Comparison of ENCODE assay signal across 17 mouse cellular contexts in genomic region chr6:144472089-144472900, GRCm38 (mm10).
DNase-seq lines count a peak whose midpoint lies in the region; ATAC-seq lines count a peak whose summit lies in the region.
"Had no signal": no experiment of that assay in that cellular context is flagged by ENCODE, and none has a peak within 500 bp of the region (broad histone marks: within the 10 kb centered on the region; RNA-seq: fewer than 3 reads in every experiment).

No protein-coding gene starts in this region.

- H3K27ac ChIP-seq in forebrain, embryonic 13.5 days, result 0 out of 2 replicates have a peak overlapping the region, but pooled peaks have one; percentile 19
- H3K27ac ChIP-seq in forebrain, embryonic 12.5 days, result no peak overlapping the region
- peak overlapping the region; percentile 14; the same call in 1 of the 2 replicates for H3K27ac ChIP-seq in limb, embryonic 10.5 days
- H3K27ac ChIP-seq: embryonic facial prominence, embryonic 15.5 days had no signal

- ATAC-seq in forebrain, embryonic 13.5 days, result peak; percentile 58
- ATAC-seq in forebrain, embryonic 12.5 days (ENCODE audit: low FRiP score), result no peak
- no peak for ATAC-seq in cerebellum, adult (ENCODE audit: insufficient number of reproducible peaks, low FRiP score, low TSS enrichment)

- H3K4me3 ChIP-seq in forebrain, embryonic 13.5 days, result no peak overlapping the region
- H3K4me3 ChIP-seq in forebrain, embryonic 12.5 days (replicated peaks), result no peak overlapping the region
- no peak overlapping the region for H3K4me3 ChIP-seq in limb, embryonic 10.5 days
- H3K4me3 ChIP-seq: embryonic facial prominence, embryonic 15.5 days had no signal

- peak; percentile 16 for DNase-seq in layer of hippocampus, adult 11-12 months (ENCODE audit: low spot score)
- DNase-seq in layer of hippocampus, postnatal 10 days (ENCODE audit: low spot score in 2 of 2), result no peak
- DNase-seq in 3134 (ENCODE audit: extremely low read depth, insufficient read length, low spot score), result peak; percentile 28
- no peak for DNase-seq in limb, embryonic 10.5 days (ENCODE audit: low spot score)
- DNase-seq in urinary bladder, postnatal 10 days (ENCODE audit: low spot score), result no peak
- DNase-seq: adrenal gland, postnatal 10 days; cerebellum, postnatal 36 days; heart, adult 18-20 months; heart, postnatal 10 days; kidney, adult 8-10 months; lung, postnatal 14 days; right cerebral cortex, postnatal 4 days; thymus, postnatal 4 days had no signal

- 0 out of 2 replicates have a peak, but pooled peaks cover 6% of the 10 kb centered on the region for H3K9me3 ChIP-seq in forebrain, embryonic 13.5 days (replicated peaks)
- H3K9me3 ChIP-seq in forebrain, embryonic 12.5 days, result no peaks in the 10 kb centered on the region
- H3K9me3 ChIP-seq in limb, embryonic 10.5 days (replicated peaks), result no peaks in the 10 kb centered on the region
- H3K9me3 ChIP-seq: embryonic facial prominence, embryonic 15.5 days had no signal

- H3K27me3 ChIP-seq in forebrain, embryonic 13.5 days, result no peaks in the 10 kb centered on the region
- H3K27me3 ChIP-seq in forebrain, embryonic 12.5 days, result no peaks in the 10 kb centered on the region
- H3K27me3 ChIP-seq in limb, embryonic 10.5 days (ENCODE audit: low read depth, poor library complexity, severe bottlenecking), result no peaks in the 10 kb centered on the region
- H3K27me3 ChIP-seq: embryonic facial prominence, embryonic 15.5 days had no signal

- 75% methylated on average over 14 of the region's 14 CpGs for WGBS in forebrain, embryonic 13.5 days
- WGBS in forebrain, embryonic 12.5 days, result 88% methylated on average over 14 of the region's 14 CpGs
- WGBS in limb, embryonic 10.5 days, result 51% methylated on average over 14 of the region's 14 CpGs

- no peaks in the 10 kb centered on the region for H3K36me3 ChIP-seq in forebrain, embryonic 13.5 days (ENCODE audit: poor library complexity, severe bottlenecking)
- H3K36me3 ChIP-seq in forebrain, embryonic 12.5 days (replicated peaks), result no peaks in the 10 kb centered on the region
- H3K36me3 ChIP-seq in limb, embryonic 10.5 days, result no peaks in the 10 kb centered on the region
- H3K36me3 ChIP-seq: embryonic facial prominence, embryonic 15.5 days had no signal

- H3K9ac ChIP-seq in forebrain, embryonic 13.5 days, result no peak overlapping the region
- no peak overlapping the region for H3K9ac ChIP-seq in forebrain, embryonic 12.5 days
- H3K9ac ChIP-seq: embryonic facial prominence, embryonic 15.5 days had no signal

- no peak overlapping the region for H3K4me2 ChIP-seq in forebrain, embryonic 13.5 days
- no peak overlapping the region for H3K4me2 ChIP-seq in forebrain, embryonic 12.5 days
- H3K4me2 ChIP-seq: embryonic facial prominence, embryonic 15.5 days had no signal

- H3K4me1 ChIP-seq in forebrain, embryonic 13.5 days, result peaks cover 9% of the 10 kb centered on the region; the same call in 1 of the 2 replicates
- H3K4me1 ChIP-seq in forebrain, embryonic 12.5 days, result peaks cover 5% of the 10 kb centered on the region; the same call in 1 of the 2 replicates
- peaks cover 9% of the 10 kb centered on the region; the same call in 1 of the 2 replicates for H3K4me1 ChIP-seq in limb, embryonic 10.5 days
- H3K4me1 ChIP-seq: embryonic facial prominence, embryonic 15.5 days had no signal

Comparison
In these comparisons a context has a peak if more than half of its experiments do, and no peak if none do; other contexts are left out.
1. DNase-seq: peak in layer of hippocampus, adult 11-12 months (single experiment) and 3134 (single experiment); none in layer of hippocampus, postnatal 10 days (0 of 2), limb, embryonic 10.5 days (single experiment) and urinary bladder, postnatal 10 days (single experiment).